Mouse (Mus musculus) embryo, embryonic 9.5 days (tissue): ENCODE results near the gene Qrsl1.

Experiments
- DNase-seq: peaks from one replicate; pipeline ENCODE4 v3.0.0-alpha.2; 2017; ENCODE audit errors: extremely low spot score

Qrsl1 gene

GRCm38 (mm10) chr10:43870752-43871151 lies 30.8 kb downstream of the Qrsl1 start:
- DNase-seq: peak; percentile 21

- no peak for DNase-seq
These were observed 45.2 kb downstream of the Qrsl1 start for GRCm38 (mm10) chr10:43856351-43856750.

GRCm38 (mm10) chr10:43855916-43856315 lies 45.6 kb downstream of the Qrsl1 start:
- no peak for DNase-seq

DNA sequence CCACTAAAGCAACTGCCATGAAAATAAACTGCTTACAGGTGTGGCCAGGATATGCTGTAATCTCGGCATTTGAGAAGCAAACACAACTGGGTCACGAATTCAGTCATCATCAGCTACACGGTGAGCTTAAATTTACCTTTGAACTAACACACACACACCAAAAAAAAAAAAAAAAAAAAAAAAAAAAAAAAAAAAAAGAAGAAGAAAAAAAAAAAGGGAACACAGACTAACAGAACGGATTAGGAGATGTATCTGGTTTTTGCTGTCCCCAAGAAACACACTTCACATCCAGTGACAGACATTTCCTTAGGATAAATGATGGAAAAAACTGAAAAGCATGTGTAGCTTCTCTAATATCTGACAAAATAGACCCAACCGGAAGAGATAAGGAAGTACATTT lies 49.6 kb downstream of the Qrsl1 start:
- no peak for DNase-seq

DNA sequence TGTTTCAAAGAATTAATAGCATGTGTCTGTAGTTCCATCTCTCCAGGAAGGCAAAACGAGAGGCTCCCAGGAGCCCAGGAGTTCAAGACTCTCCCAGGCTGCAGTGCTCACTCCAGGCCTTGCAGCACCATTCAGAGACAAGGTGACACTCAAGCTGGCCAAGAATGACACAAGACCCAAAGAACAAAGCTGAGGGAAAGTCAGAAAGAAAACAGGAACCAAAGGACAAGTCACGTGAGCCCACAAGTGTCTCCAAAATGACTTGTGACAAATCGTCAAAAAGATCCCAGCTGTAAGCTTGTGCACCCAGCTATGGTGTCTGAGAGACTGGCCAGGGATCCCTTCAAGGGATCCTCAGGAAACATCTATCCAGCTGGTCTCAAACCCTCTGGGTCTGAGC lies 52.1 kb downstream of the Qrsl1 start:
- DNase-seq: no peak

- DNase-seq: no peak
These were observed 55.4 kb downstream of the Qrsl1 start for GRCm38 (mm10) chr10:43846141-43846622.

DNA sequence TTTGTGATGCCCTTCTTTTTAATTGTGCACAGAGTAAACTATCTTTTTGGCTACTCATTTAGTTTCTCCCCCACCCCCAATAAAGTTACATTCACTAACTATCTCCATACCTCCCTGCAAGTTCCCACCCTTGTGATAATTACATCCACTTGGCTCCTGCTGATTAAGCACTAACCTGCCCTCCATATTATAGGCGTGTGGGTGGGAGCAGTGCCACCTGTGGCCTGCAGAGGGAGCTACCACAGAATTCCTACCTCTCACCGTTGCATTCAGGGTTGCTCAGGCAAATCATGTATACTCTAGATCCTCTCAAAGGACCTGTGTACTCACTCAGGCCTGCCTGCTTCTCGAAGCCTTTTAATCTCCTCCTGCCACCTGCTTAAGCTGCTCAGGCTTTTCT lies 56.1 kb downstream of the Qrsl1 start:
- DNase-seq: no peak

DNA sequence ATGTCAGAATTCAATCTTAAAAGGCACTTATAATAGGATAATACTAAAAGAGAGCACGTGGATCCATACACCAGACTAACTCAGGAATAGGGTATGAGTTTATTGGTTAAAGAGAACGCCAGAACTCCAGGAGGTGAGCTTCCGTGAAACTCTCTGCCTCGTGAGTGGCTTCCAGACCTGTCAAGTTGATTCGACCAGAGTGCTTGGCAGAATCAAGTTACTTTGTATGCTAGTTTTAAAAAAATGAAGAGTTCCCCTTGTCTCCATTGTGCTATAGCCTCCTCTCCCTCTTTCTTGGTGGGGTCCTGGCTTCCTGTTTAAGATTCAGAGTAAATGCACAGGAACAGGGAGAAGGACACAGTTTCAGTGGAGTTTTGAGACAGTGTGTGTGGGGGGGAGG lies 60.1 kb downstream of the Qrsl1 start:
- DNase-seq: no peak

DNA sequence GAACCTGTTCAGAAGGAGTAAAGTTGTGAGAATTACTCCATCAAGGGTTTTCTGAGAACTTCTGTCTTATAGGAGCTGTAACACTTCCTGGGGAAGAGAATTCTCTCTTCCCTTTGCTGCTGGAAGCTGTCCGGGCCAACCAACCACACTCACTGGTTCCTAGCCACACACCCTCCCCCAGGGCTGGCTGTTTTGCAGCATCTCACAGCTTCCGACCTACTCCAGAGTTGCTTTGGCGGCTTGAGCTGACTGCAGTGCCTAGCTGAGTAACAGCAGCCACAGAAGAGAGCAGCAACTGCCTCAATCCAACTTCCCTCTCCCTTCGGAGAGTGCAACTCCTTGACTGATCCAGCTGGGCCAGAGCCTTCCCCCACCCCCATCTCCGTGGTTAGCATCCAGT lies 68.7 kb downstream of the Qrsl1 start:
- DNase-seq: no peak

- no peak for DNase-seq
These were observed 71.1 kb downstream of the Qrsl1 start for GRCm38 (mm10) chr10:43830251-43831018.

DNA sequence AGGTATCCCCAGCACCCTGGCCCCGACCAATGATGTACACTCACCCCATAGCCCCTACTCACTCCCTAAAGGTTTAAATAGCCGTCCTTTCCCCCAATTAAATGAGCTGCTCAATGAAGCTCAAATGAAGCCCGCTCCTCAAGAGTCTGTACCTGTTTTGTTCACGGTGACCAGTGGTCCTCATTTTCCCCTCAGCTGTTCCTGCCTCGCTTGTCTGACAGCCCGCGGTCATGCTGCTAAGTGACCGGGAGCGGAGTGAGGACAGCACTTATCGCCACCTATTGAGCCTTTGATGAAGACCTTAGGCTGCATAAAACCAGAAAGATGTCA lies 72.9 kb downstream of the Qrsl1 start:
- DNase-seq: no peak

DNA sequence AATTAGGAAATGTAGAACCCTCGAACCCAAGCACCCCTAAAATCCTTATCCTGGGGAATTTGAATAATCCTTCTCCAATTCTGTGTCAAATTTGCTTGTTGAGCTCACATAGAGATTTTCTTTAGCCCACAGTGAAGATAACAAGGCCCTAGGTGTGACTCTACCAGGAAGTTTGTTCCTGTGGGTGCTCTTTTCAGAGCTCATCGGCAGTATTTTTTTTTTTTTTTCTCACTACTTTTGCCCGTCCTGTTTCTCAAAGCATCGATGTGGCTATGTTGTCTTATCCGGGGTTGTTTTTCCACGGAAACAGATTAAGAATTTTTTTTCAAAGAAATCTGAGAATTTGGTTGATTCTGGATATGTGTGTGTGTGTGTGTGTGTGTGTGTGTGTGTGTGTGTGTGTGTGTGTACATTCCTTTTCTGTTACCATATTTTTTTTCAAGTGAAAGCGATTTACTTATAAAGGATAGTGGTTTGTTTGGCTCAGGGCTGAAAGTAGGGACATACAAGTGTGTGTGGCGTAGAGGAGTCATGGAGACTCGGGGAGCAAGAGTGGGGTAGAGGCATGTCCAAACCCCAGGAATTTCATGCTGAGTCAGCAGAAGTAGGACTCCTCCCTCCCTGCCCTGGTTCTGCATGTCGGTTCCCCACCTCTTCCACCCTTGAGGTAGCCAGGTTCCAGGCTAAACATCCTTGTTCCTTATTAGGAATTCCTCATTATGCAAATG lies 73.4 kb downstream of the Qrsl1 start:
- no peak for DNase-seq

DNA sequence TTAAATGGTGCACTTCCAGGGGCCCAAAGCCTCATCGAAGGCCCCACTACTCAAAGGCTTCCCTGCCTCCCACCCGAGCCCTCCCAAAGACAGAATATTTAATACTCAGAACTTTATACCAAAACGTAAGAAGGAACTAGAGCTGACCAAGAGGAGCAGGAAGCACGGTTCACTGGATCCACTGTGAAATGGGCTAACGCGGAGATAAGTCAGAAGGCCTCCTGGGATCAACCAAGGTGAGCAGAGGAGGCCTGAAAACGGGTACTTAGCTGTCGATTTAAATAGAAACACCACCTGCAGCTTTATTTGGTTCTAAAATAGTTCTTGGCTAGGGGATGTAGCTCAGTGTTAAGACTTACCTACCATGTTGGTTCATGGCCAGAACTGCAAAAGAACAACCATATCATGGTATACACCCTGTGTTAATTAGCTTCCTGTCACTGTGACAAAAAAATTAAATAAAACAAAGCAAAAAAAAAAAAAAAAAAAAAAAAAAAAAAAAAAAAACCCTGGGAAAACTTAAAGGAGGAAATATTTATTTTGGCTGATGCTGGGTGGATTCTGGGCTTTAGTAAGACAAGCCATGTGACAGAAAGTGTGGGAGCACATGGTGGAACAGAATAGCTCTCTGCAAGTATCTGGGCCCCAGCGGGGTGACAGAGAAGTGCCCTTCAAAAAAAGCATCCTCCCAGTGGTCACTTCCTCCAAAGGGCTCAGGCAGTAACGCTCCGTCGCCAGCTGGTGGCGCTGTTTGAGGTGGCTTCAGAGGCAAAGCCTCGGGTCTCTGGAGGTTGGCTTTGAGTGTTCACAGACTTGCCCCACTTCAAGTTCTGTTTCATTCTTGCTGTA lies 74.5 kb downstream of the Qrsl1 start:
- no peak for DNase-seq

- no peak for DNase-seq
These were observed 75.8 kb downstream of the Qrsl1 start for GRCm38 (mm10) chr10:43825696-43826095.

- no peak for DNase-seq
These were observed 76.8 kb downstream of the Qrsl1 start for GRCm38 (mm10) chr10:43824713-43825112.
